Mouse (Mus musculus): ENCODE data around the gene Cdc42ep3. TPM values are rescaled to one million over a fixed set of nuclear protein-coding genes. Genes with fewer than 3 reads are reported as not detected.

The Cdc42ep3 gene
- total RNA-seq, 2 experiments from 2014 or later, result 3.4 to 5.1 TPM

- DNase-seq, result no peak
Observed at GRCm38 (mm10) chr17:79285030-79285601, 69.8 kb downstream of the Cdc42ep3 start.
